Mouse (Mus musculus) CH12.LX (cell line): ENCODE results near the gene Mn1. TPM values are rescaled to one million over a fixed set of nuclear protein-coding genes. Genes with fewer than 3 reads are reported as not detected.

Source experiments
- DNase-seq: peaks from one replicate; pipeline ENCODE4 v3.0.0-alpha.2; 2013; ENCODE audit errors: extremely low read depth
- H3K27ac ChIP-seq: 2 replicates; pipeline ENCODE4 v1.5.1; 2012; ENCODE audit warnings: low read depth, mild to moderate bottlenecking, control low read depth, moderate library complexity; ENCODE audit not compliant: insufficient read depth
- H3K27me3 ChIP-seq: replicated peaks from 2 replicates; pipeline ENCODE3; 2012; ENCODE audit warnings: inconsistent platforms
- H3K36me3 ChIP-seq, 2 experiments: replicated peaks in 1 of 2; 2 replicates each; pipeline versions ENCODE3 to v1.6.1; 2012; ENCODE audit warnings: inconsistent platforms in 1 of 2, low read length in 1 of 2, mild to moderate bottlenecking in 1 of 2, mixed read lengths in 1 of 2, moderate library complexity in 1 of 2; ENCODE audit not compliant: control insufficient read depth in 1 of 2, insufficient read depth in 1 of 2
- H3K4me1 ChIP-seq, 2 experiments: 2 replicates each; pipeline ENCODE4 v1.6.1; 2012; ENCODE audit warnings: inconsistent platforms in 1 of 2, moderate library complexity in 1 of 2; ENCODE audit not compliant: insufficient read depth in 2 of 2, control insufficient read depth in 1 of 2
- H3K4me2 ChIP-seq: 2 replicates; pipeline ENCODE4 v1.6.1; 2012; ENCODE audit warnings: low read depth, mild to moderate bottlenecking, control low read depth; ENCODE audit not compliant: poor library complexity, insufficient read depth, severe bottlenecking
- H3K4me3 ChIP-seq, 3 experiments: fragments of 150-350 bp in 1 of 3; sonication (generic) in 1 of 3; replicated peaks in 1 of 3; 2 replicates each; pipeline versions ENCODE3 to v1.5.1; 2011 to 2012; ENCODE audit warnings: low read depth in 2 of 3, low read length in 2 of 3, mild to moderate bottlenecking in 2 of 3, moderate library complexity in 2 of 3, control low read depth in 1 of 3, improper control_type of control experiment in 1 of 3, inconsistent platforms in 1 of 3, mixed read lengths in 1 of 3; ENCODE audit not compliant: poor library complexity in 1 of 3
- H3K79me2 ChIP-seq: replicated peaks from 2 replicates; pipeline ENCODE4 v1.6.1; 2012; ENCODE audit warnings: mild to moderate bottlenecking, moderate library complexity; ENCODE audit not compliant: control insufficient read depth, poor library complexity, insufficient read depth, severe bottlenecking; ENCODE audit errors: extremely low read depth
- H3K9ac ChIP-seq: 2 replicates; pipeline ENCODE4 v1.6.1; 2012; ENCODE audit warnings: low read depth, mild to moderate bottlenecking, control low read depth, moderate library complexity; ENCODE audit not compliant: insufficient read depth
- H3K9me3 ChIP-seq: replicated peaks from 2 replicates; pipeline ENCODE3; 2012; ENCODE audit warnings: low read length, inconsistent platforms, mixed read lengths
- CHD2 ChIP-seq: IDR thresholded peaks from 2 replicates; pipeline ENCODE4 v1.6.1; 2011; ENCODE audit warnings: low read length, improper control_type of control experiment
- E2F4 ChIP-seq: IDR thresholded peaks from 2 replicates; pipeline ENCODE4 v1.6.1; 2011; ENCODE audit warnings: low read depth, low read length, improper control_type of control experiment; ENCODE audit not compliant: insufficient replicate concordance
- ELF1 ChIP-seq: IDR thresholded peaks from 2 replicates; pipeline ENCODE4 v1.6.1; 2014; ENCODE audit warnings: low read depth, mild to moderate bottlenecking, inconsistent platforms, low read length, improper control_type of control experiment
- ETS1 ChIP-seq: conservative IDR thresholded peaks from 2 replicates; pipeline ENCODE4 v1.6.1; 2012; ENCODE audit warnings: low read depth, mild to moderate bottlenecking, inconsistent platforms, low read length, improper control_type of control experiment, moderate library complexity
- HCFC1 ChIP-seq: IDR thresholded peaks from 2 replicates; pipeline ENCODE4 v1.6.1; 2012; ENCODE audit warnings: low read depth, mild to moderate bottlenecking, inconsistent platforms, low read length, improper control_type of control experiment
- IRF4 ChIP-seq: IDR thresholded peaks from 2 replicates; pipeline ENCODE4 v1.6.1; 2014; ENCODE audit warnings: low read depth, mild to moderate bottlenecking, inconsistent platforms, low read length, improper control_type of control experiment
- JUND ChIP-seq: conservative IDR thresholded peaks from 2 replicates; pipeline ENCODE4 v1.6.1; 2011; ENCODE audit warnings: low read depth, low read length, improper control_type of control experiment
- MAX ChIP-seq: IDR thresholded peaks from 2 replicates; pipeline ENCODE4 v1.6.1; 2011; ENCODE audit warnings: low read length, improper control_type of control experiment
- MXI1 ChIP-seq: IDR thresholded peaks from 2 replicates; pipeline ENCODE4 v1.6.1; 2011; ENCODE audit warnings: mild to moderate bottlenecking, low read depth, low read length, improper control_type of control experiment
- NELFE ChIP-seq: IDR thresholded peaks from 2 replicates; pipeline ENCODE4 v1.6.1; 2011; ENCODE audit warnings: low read depth, low read length, improper control_type of control experiment
- NRF1 ChIP-seq: IDR thresholded peaks from 2 replicates; pipeline ENCODE4 v1.6.1; 2014; ENCODE audit warnings: low read depth, mild to moderate bottlenecking, inconsistent platforms, low read length, improper control_type of control experiment, moderate library complexity
- PAX5 ChIP-seq: IDR thresholded peaks from 2 replicates; pipeline ENCODE4 v1.6.1; 2012; ENCODE audit warnings: low read length, inconsistent platforms, mixed read lengths
- POLR2A ChIP-seq: IDR thresholded peaks from 2 replicates; pipeline ENCODE4 v1.6.1; 2011; ENCODE audit warnings: low read depth, mild to moderate bottlenecking, improper control_type of control experiment, low read length
- RAD21 ChIP-seq: IDR thresholded peaks from 2 replicates; pipeline ENCODE4 v1.6.1; 2011; ENCODE audit warnings: low read depth, mild to moderate bottlenecking, low read length, improper control_type of control experiment, moderate library complexity
- SMC3 ChIP-seq: IDR thresholded peaks from 2 replicates; pipeline ENCODE4 v1.6.1; 2011; ENCODE audit warnings: low read depth, low read length, improper control_type of control experiment
- TBP ChIP-seq: conservative IDR thresholded peaks from 2 replicates; pipeline ENCODE4 v1.6.1; 2011; ENCODE audit warnings: low read depth, low read length, improper control_type of control experiment
- TCF12 ChIP-seq: IDR thresholded peaks from 2 replicates; pipeline ENCODE4 v1.6.1; 2014; ENCODE audit warnings: low read depth, mild to moderate bottlenecking, inconsistent platforms, low read length, improper control_type of control experiment
- UBTF ChIP-seq: IDR thresholded peaks from 2 replicates; pipeline ENCODE4 v1.6.1; 2012; ENCODE audit warnings: low read depth, mild to moderate bottlenecking, inconsistent platforms, low read length, improper control_type of control experiment, moderate library complexity
- USF1 ChIP-seq: IDR thresholded peaks from 2 replicates; pipeline ENCODE4 v1.6.1; 2014; ENCODE audit warnings: low read depth, mild to moderate bottlenecking, inconsistent platforms, low read length, improper control_type of control experiment
- USF2 ChIP-seq: conservative IDR thresholded peaks from 2 replicates; pipeline ENCODE4 v1.6.1; 2011; ENCODE audit warnings: low read depth, low read length, improper control_type of control experiment
- ZKSCAN1 ChIP-seq: IDR thresholded peaks from 2 replicates; pipeline ENCODE4 v1.6.1; 2012; ENCODE audit warnings: low read depth, inconsistent platforms, low read length, improper control_type of control experiment, borderline replicate concordance
- ZMIZ1 ChIP-seq: IDR thresholded peaks from 2 replicates; pipeline ENCODE4 v1.6.1; 2012; ENCODE audit warnings: low read depth, mild to moderate bottlenecking, inconsistent platforms, low read length, improper control_type of control experiment
- ZNF384 ChIP-seq: IDR thresholded peaks from 2 replicates; pipeline ENCODE4 v1.6.1; 2012; ENCODE audit warnings: low read depth, low read length, improper control_type of control experiment, inconsistent platforms
- dilution Hi-C: fragments of 300-500 bp; cut with MboI; formaldehyde crosslinking; loops from 2 replicates; pipeline ENCODE4 v1.14.3; 2020; ENCODE audit warnings: low sequenced_read_pairs; ENCODE audit not compliant: extremely low pct_unique_long_range_greater_than_20kb, extremely low pct_ligation_motif_present
- in situ Hi-C: fragments of 300-500 bp; cut with MboI; formaldehyde crosslinking; loops from 3 replicates; pipeline ENCODE4 v1.14.3; 2019; ENCODE audit warnings: low sequenced_read_pairs, low pct_ligation_motif_present, low pct_unique_long_range_greater_than_20kb, mixed read lengths
- polyA plus RNA-seq: library from polyadenylated mRNA; unstranded; fragments of >175 nt; gene quantifications from 2 replicates; pipeline ENCODE4 v1.2.1, GENCODE M21; 2012; ENCODE audit warnings: low read depth; ENCODE audit not compliant: insufficient read length
- total RNA-seq, 2 experiments: library from RNA; depleted of rRNA; stranded (reverse); fragments of 300-350 nt in 1 of 2; fragments of >200 nt in 1 of 2; gene quantifications; 2 replicates each; pipeline ENCODE4 v1.2.3; 2012 to 2014

Gene Mn1
- total and polyA plus RNA-seq, 3 experiments = not detected

DNA sequence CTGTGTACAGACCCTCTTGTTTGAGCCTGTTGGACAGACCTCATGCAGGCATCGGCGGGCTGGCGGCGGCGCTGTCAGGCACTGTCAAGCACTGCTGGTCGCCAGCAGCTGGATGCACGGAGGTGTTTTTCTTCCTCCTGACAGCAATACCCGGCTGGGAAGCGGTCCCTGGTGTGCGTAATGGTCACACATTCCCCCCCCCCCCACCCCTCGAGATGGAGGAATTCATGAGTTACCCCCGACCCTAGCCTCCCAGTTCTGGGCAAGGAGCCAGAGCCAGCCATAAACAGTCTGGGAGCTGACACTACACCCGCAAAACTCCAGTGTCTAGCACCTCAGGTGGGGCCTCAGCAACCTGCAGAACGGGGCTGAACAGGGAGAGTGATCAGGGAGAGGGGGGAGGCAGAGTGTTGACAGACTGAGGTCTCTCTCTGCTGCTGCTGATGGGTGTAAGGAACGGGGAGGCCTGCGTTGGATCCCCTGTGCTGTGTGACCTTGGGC lies 17.2 kb downstream of the Mn1 start:
- H3K4me2 ChIP-seq = no peak overlapping the region
- dilution Hi-C loops = no loop called here
- TF ChIP-seq ETS1 (no peak), MAX (no peak), ELF1 (no peak), TCF12 (no peak), ZKSCAN1 (no peak), ZNF384 (no peak)

DNA sequence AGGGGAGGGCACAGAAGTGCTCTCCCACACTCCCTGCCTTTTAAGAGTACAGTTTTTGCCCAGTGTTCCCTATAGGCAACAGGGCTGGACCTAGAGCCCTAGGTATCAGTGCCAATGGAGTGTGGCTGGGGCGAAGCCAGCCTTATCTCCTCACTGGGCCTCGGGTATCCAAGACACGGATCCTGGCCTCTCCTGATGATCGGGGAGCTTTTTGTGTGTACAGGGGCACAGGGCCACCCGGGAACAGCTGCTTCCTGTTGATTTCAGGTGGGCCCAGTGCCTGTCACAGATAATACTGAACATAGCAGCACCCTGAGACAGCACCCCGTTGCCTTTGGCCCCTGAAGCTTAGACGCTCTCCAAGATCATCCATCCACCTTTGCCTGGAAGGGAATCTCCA lies 19.1 kb downstream of the Mn1 start:
- TF ChIP-seq ZKSCAN1 (no peak), NRF1 (no peak), POLR2A (no peak), ZMIZ1 (no peak), HCFC1 (no peak), TCF12 (no peak), MXI1 (no peak), ZNF384 (no peak), RAD21 (no peak), USF1 (no peak), USF2 (no peak), UBTF (no peak), NELFE (no peak), CHD2 (no peak), PAX5 (no peak), SMC3 (no peak), E2F4 (no peak), TBP (no peak), JUND (no peak), IRF4 (no peak)
- Histone ChIP-seq H3K36me3 (no peaks in the 10 kb centered on the region), H3K4me1 (no peaks in the 10 kb centered on the region), H3K79me2 (no peaks in the 10 kb centered on the region), H3K27ac (no peak overlapping the region), H3K4me3 (no peak overlapping the region), H3K27me3 (no peaks in the 10 kb centered on the region), H3K9ac (no peak overlapping the region), H3K4me2 (no peak overlapping the region), H3K9me3 (peaks cover 76% of the 10 kb centered on the region)
- in situ Hi-C loops (no loop called here), dilution Hi-C loops (no loop called here)
- DNase-seq = no peak

More for the DNA sequence above, 17.2 kb downstream of the Mn1 start:
- Histone ChIP-seq H3K79me2 (no peaks in the 10 kb centered on the region), H3K36me3 (no peaks in the 10 kb centered on the region), H3K4me3 (no peak overlapping the region), H3K9me3 (peaks cover 67% of the 10 kb centered on the region), H3K9ac (no peak overlapping the region), H3K27ac (no peak overlapping the region), H3K4me1 (no peaks in the 10 kb centered on the region), H3K27me3 (no peaks in the 10 kb centered on the region)
- no peak for DNase-seq
- in situ Hi-C loops = no loop called here
